Mouse (Mus musculus): ENCODE data around the gene Spag16.

Gene Spag16

DNA sequence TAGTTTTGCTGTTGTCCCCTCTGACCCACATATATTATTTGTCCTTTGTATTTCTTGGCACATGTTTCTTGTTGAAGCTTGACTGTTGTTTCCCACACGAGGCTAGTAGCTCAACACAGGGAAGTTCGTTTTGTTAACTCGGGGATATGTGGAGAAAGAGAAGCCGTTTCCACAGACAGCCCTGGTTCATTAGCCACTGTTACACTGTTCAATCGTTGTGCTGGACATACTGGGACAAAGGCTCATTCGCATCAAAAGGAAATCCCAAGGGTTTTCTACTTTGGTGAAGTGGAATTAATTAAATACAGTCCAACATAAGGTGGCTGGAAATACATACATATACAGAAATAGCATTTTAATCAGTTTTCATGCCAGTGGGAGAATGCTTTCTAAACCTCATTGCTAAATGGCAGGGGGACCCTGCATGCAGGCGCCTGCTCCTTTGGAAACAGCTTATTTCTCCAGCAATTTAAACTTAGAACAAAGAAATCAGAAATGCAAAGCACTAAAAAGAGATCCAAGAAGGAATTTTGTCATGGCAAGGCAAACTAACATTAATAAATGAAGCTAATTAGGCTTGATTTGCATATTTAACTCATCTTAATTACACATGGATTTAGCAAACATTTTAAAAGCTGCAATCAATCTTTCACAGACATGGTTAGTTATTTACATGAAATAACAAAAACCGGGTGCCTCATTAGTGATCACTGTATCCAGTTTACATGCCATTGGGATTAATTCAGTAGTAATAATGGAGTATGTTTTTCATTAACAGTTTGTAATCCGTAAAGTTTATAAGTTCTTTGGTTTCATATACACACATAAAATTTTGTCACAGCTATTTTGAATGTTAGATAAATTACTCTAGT lies 615.7 kb downstream of the Spag16 start:
- no peak for DNase-seq (ENCODE audit: low read depth, low spot score)

DNA sequence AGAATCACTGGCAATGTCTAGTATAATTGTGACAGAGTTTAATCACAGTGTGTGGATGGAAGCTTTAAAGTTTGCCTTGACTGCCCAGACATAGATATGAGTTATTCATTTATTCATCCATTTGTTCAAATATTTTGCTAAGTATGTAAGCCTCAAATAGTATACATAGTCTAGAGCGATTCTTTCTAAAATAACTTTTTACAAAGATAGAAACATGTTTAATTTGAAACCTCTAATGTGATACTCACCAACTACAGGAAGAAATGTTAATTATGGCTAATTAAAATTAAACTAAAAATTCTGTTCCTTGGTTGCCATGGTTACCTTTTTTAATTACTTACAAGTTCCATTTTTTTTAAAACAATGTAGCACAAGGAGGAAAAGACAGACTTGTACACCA lies 653.1 kb downstream of the Spag16 start:
- DNase-seq (ENCODE audit: low read depth, low spot score), result peak; percentile 11

- DNase-seq (ENCODE audit: low read depth, low spot score), result no peak
Measured at GRCm38 (mm10) chr1:70518918-70519317, 692.1 kb downstream of the Spag16 start.

DNA sequence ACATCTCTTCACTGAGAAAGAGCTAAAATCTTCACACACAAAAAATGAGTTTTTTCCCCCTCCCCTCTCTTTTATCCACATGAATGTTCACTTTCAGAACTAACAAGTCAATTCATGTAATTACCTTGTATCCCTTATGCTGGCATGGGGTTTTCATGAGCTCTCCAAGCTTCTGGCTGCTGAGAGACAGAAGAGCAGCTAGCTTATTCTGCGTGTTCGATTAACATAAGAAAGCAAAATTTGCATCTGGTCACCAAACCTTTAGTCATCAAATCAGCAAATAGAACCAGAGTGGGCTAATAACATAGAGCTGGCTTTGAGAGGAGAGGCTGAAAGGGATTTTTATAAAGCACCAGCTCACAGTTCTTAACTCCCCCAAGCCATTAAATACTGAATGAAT lies 700.4 kb downstream of the Spag16 start:
- DNase-seq (ENCODE audit: low read depth, low spot score), result no peak

DNA sequence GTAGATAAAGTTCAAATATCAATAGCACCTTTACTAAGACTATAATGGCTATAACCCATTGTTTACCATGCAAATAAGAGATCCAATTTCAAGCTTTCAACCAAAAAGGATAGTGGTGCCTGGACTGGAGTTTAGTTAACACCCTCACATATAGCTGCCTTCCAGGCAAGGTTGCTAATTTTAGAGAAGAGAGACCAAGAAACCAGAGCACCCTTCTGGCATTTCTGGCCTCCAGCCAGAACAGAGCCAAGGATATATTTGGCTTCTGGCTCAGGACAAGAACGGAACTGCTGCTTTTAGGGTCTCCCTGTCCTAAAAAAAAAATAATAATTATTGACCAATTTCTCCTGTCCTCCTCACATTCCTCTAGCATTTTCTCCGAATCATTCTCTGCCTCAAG lies 703.0 kb downstream of the Spag16 start:
- DNase-seq (ENCODE audit: low read depth, low spot score), result peak; percentile 15

- DNase-seq (ENCODE audit: low read depth, low spot score), result no peak
Measured at GRCm38 (mm10) chr1:70551839-70552238, 725.1 kb downstream of the Spag16 start.

- DNase-seq (ENCODE audit: low read depth, low spot score), result no peak
Measured at GRCm38 (mm10) chr1:70621805-70622204, 795.0 kb downstream of the Spag16 start.

DNA sequence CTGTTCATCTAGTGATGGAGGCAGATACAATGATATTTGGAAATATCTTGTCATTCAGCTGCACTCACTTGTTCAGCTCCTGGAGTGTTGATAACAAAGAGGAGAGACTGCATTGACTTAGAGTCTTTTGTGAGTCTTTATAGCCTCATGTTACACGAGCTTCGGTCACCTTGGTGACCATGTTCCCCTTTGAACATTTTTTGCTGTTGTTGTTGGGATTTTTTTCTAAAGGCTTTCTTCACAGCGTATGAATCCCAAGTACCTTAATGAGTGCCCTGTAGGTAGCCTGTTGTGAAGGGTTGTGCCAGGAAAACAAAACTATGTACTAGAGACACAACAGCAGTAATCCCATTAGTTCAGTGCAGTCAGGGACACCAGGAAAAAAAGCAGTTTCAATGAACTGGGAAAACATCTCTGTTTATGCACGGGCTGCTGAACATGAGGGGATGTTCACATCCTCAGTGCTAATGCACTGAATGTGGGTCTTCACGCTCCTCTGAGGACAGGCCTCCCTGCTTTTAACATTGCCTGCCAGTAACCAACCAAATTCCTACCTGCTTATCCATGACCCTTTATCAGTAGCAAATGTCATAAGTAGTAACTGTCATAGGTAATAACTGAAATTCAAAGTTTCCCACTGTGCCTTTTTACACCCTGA lies 798.2 kb downstream of the Spag16 start:
- DNase-seq (ENCODE audit: low read depth, low spot score), result no peak

GRCm38 (mm10) chr1:70652719-70653118 lies 825.9 kb downstream of the Spag16 start:
- DNase-seq (ENCODE audit: low read depth, low spot score), result no peak

DNA sequence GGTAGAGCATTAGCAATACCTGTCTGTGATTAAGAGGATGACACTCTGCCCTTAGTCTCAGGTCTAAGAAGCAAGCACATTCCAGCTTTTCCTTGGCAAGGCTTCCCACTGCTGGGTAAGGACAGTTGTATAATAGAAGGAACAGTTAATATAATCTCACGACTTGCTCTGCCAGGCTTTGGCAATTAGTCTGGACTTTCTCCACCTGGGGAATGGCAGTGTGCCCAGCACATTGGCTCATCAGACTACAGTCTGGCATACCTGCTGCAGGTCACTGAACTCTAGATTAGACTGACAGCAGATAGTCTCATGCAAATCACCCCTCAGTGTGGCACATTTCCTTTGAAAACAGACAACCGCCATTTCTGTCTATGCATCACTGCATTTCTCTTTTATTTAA lies 865.8 kb downstream of the Spag16 start:
- no peak for DNase-seq (ENCODE audit: low read depth, low spot score)

DNA sequence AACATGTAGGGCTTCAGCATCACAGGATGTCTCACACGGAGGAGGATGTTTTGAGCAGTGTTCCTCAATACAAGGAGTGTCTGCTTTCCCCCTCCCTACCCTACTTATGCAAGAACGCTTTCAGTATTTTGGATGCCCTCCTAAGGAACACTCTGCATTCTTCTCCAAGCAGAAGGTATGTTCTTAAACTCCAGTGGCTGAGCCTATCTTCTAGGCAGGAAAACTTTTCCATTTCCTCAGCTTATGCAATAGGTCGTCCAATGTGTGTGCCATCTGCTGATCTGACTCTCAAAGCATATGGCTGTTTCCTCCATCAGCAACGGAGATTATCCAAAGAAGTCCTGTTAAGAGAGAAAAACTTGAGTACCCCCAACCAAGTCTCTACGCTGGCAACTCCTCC lies 873.5 kb downstream of the Spag16 start:
- no peak for DNase-seq (ENCODE audit: low read depth, low spot score)

DNA sequence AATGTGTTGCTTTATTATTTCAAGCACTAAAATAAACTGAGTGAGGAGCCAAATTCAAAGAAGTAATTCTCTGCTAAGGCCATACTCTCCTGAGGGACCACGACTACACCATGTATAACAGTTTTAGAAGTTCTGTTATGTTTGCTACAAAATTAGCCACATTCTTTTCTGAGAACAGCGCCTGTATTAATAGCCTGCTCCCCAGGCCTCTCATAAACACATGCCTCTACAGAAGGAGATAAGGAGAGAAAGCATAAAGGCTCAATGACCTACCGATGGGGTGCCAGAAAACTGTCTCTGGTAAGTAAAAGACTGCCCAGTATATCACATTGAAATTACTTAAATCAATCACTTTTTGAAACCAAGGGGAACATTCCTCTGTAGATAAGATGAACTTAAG lies 877.2 kb downstream of the Spag16 start:
- no peak for DNase-seq (ENCODE audit: low read depth, low spot score)

GRCm38 (mm10) chr1:70705821-70706220 lies 879.1 kb downstream of the Spag16 start:
- DNase-seq (ENCODE audit: low read depth, low spot score), result no peak

DNA sequence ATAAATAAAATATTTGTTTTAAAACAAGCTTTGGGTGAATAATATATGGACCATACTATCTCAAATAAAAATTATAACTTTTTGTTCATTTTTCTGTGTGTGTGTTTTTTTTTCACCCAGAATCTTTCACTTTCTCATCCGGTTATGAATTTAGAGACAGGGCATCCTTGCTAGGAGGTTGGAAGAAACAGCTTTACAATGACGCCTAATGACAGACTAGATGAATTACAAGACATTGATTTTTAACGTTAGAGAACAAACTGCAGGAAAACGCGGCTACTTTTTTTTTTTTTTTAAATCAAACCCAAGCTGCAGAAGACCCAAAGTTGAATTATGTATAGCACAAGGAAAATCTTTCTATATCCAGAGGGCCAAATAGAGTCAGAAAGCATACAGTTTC lies 898.3 kb downstream of the Spag16 start:
- DNase-seq (ENCODE audit: low read depth, low spot score), result no peak

GRCm38 (mm10) chr1:70725655-70726066 lies 898.9 kb downstream of the Spag16 start, which contains the start of gene Vwc2l:
Gene Vwc2l, plus strand, starts transcription at chr1:70725715.
- DNase-seq (ENCODE audit: low read depth, low spot score), result peak; percentile 57
